Mouse (Mus musculus): ENCODE results near the gene Tmem248. TPM values are rescaled to one million over a fixed set of nuclear protein-coding genes. Genes with fewer than 3 reads are reported as not detected.

Gene Tmem248
- polyA plus RNA-seq, 1 experiment from 2014 or later, result 41.1 TPM

DNA sequence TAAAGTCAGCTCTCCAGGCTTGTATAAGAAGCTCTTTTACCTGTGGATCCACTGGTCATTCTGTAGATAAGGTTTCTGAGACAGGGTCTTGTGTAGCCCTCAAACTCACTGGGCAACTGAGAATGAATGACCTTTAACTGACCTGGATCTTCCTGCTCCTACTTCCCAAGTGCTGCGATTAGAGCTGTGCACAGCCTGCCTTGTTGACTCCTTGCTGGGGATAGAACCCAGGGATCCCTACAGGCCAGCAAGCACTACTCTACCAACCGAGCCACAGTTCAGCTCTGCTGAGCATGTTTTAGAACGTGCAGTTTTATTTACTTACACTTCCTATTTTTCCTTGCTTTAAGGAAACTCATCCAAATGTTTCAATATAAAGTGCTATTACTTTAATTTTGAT, 19.4 kb upstream of the Tmem248 start:
- no peak overlapping the region for H3K4me3 ChIP-seq (replicated peaks; ENCODE audit: low read depth, low read length)
- H3K27me3 ChIP-seq (ENCODE audit: insufficient read depth, low read length), result no peaks in the 10 kb centered on the region
- peaks cover 26% of the 10 kb centered on the region; the same call in 1 of the 2 replicates for H3K36me3 ChIP-seq (ENCODE audit: insufficient read depth, low read length)
- ATAC-seq (replicated peaks; ENCODE audit: low FRiP score, low read depth), result no peak
- TF ChIP-seq CTCF (IDR thresholded peaks at IDR 0.05; ENCODE audit: low read depth), result no peak
- no peak for DNase-seq (ENCODE audit: low spot score)
- no peak overlapping the region for H3K9ac ChIP-seq (ENCODE audit: low read depth, low read length)
- no peak overlapping the region for H3K27ac ChIP-seq
- H3K4me2 ChIP-seq (ENCODE audit: low read length), result no peak overlapping the region
- 57% methylated on average over 3 of the region's 3 CpGs for WGBS
- H3K4me1 ChIP-seq (replicated peaks; ENCODE audit: insufficient read depth, low read length), result no peaks in the 10 kb centered on the region; the same call in 1 of the 2 replicates
- H3K9me3 ChIP-seq (replicated peaks; ENCODE audit: low read length), result no peaks in the 10 kb centered on the region

DNA sequence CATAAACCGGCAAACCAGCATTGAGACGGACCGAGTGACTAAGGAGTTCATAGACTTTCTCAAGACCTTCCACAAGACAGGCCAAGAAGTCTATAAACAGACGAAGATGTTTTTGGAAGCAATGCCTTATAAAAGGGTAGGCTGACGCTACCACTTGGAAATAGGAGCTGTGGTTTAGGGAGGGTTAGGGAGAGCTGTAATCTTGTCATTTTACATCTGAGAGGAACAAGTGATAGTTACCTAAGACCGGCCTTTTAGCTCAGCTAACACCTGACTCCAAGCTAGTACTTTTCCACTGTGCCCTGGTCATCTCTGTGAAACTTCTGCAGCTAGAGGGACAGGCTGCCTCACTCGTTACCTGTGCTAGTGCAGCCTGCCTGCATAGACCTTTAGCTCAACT, 18.9 kb upstream of the Tmem248 start:
- no peak overlapping the region for H3K4me3 ChIP-seq (replicated peaks; ENCODE audit: low read depth, low read length)
- DNase-seq (ENCODE audit: low spot score), result no peak
- TF ChIP-seq CTCF (IDR thresholded peaks at IDR 0.05; ENCODE audit: low read depth), result no peak
- no peaks in the 10 kb centered on the region for H3K9me3 ChIP-seq (replicated peaks; ENCODE audit: low read length)
- H3K4me1 ChIP-seq (replicated peaks; ENCODE audit: insufficient read depth, low read length), result no peaks in the 10 kb centered on the region; the same call in 1 of the 2 replicates
- no peak overlapping the region for H3K9ac ChIP-seq (ENCODE audit: low read depth, low read length)
- H3K4me2 ChIP-seq (ENCODE audit: low read length), result no peak overlapping the region
- H3K27ac ChIP-seq, result no peak overlapping the region
- 70% methylated on average over 7 of the region's 7 CpGs for WGBS
- no peak for ATAC-seq (replicated peaks; ENCODE audit: low FRiP score, low read depth)
- no peaks in the 10 kb centered on the region for H3K27me3 ChIP-seq (ENCODE audit: insufficient read depth, low read length)
- H3K36me3 ChIP-seq (ENCODE audit: insufficient read depth, low read length), result peaks cover 26% of the 10 kb centered on the region; the same call in 1 of the 2 replicates

DNA sequence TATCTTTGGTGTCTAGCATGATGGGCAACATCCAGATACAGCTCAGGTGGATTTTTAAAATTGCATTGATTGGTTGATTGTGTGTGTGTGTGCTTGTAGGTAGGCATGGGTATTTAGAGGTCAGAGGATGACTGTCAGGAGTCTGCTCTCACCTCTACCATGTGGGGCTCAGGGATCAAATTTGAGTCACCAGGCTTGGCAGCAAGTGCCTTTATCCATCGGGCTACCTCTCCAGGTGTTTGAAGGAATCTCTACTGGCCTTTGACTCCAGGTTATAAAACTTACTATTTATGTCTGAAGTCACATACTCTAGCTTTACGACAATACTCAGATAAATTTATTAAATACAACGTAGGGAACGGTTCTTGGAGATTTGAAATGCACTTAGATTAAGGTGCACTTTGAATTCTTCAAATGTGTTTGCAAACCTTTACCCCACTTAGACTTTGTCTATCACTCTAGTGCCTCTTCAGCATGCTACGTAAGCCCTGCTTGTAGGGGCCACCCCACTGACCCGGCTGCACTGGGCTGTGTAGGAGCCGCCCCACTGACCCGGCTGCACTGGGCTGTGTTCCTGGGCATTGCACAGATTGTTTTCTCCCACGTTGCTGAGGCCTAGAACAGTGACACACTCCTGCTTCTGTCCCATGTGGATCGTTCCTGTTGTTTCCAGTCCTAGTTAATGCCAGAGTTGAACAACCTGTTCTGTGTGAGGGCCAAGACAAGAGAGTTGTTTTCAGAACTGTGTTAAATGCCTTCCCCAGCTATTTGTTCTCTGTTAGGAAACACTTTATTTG, 16.4 kb upstream of the Tmem248 start:
- 45% methylated on average over 10 of the region's 10 CpGs for WGBS
- Histone ChIP-seq H3K27me3 (ENCODE audit: insufficient read depth, low read length) (no peaks in the 10 kb centered on the region), H3K9me3 (replicated peaks; ENCODE audit: low read length) (no peaks in the 10 kb centered on the region), H3K27ac (peak overlapping the region; percentile 44; the same call in 1 of the 2 replicates), H3K4me2 (ENCODE audit: low read length) (no peak overlapping the region), H3K4me3 (replicated peaks; ENCODE audit: low read depth, low read length) (no peak overlapping the region), H3K4me1 (replicated peaks; ENCODE audit: insufficient read depth, low read length) (no peaks in the 10 kb centered on the region; the same call in 1 of the 2 replicates), H3K36me3 (ENCODE audit: insufficient read depth, low read length) (peaks cover 17% of the 10 kb centered on the region; the same call in 1 of the 2 replicates), H3K9ac (ENCODE audit: low read depth, low read length) (no peak overlapping the region)
- TF ChIP-seq CTCF (IDR thresholded peaks at IDR 0.05; ENCODE audit: low read depth), result no peak
- ATAC-seq (replicated peaks; ENCODE audit: low FRiP score, low read depth), result peak; percentile 89
- peak; percentile 31 for DNase-seq (ENCODE audit: low spot score)

DNA sequence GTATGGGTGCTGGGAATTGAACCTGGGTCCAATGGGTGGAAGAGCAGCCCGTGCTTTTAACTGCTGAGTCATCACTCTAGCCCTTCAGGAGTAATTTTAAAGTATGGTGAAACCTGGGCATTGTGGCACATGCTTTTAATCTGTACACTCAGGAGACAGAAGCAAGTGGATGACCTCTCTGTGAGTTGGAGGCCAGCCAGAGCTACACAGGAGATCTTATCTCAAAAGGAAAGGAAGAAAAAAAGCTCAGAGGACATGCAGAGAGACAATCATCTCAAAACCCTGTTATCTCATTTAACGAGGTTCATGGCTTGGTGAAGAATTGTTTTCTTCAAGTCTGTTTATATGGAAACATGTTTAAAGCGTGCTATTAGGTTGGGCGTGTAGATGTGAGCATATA, 12.9 kb upstream of the Tmem248 start:
- H3K9ac ChIP-seq (ENCODE audit: low read depth, low read length), result no peak overlapping the region
- H3K4me3 ChIP-seq (replicated peaks; ENCODE audit: low read depth, low read length), result no peak overlapping the region
- no peaks in the 10 kb centered on the region for H3K4me1 ChIP-seq (replicated peaks; ENCODE audit: insufficient read depth, low read length)
- WGBS, result 81% methylated on average over 4 of the region's 4 CpGs
- no peak for DNase-seq (ENCODE audit: low spot score)
- no peak overlapping the region for H3K4me2 ChIP-seq (ENCODE audit: low read length)
- no peak for ATAC-seq (replicated peaks; ENCODE audit: low FRiP score, low read depth)
- no peak for TF ChIP-seq CTCF (IDR thresholded peaks at IDR 0.05; ENCODE audit: low read depth)
- peaks cover 9% of the 10 kb centered on the region for H3K36me3 ChIP-seq (ENCODE audit: insufficient read depth, low read length)
- H3K27ac ChIP-seq, result no peak overlapping the region
- H3K9me3 ChIP-seq (replicated peaks; ENCODE audit: low read length), result no peaks in the 10 kb centered on the region
- no peaks in the 10 kb centered on the region for H3K27me3 ChIP-seq (ENCODE audit: insufficient read depth, low read length)

DNA sequence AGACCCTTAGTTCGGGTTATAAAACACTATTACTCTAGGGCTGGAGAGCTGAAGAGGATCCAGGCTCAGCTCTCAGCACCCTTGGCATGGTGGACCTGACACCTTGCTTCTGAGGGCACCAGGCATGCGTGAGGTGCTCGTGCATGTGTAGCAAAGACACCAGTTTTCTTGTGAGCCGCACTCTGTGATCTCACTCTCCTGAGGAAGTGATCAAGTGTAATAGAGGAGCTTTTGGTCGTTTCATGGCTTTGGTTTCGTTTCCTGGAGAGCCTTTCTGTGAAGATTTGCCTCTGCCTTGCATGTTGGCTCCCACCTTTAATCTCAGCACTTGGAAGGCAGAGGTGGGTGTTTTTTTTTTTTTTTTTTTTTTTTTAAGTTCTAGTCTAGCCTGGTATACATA, 12.3 kb upstream of the Tmem248 start:
- no peak for TF ChIP-seq CTCF (IDR thresholded peaks at IDR 0.05; ENCODE audit: low read depth)
- WGBS, result 62% methylated on average over 6 of the region's 6 CpGs

DNA sequence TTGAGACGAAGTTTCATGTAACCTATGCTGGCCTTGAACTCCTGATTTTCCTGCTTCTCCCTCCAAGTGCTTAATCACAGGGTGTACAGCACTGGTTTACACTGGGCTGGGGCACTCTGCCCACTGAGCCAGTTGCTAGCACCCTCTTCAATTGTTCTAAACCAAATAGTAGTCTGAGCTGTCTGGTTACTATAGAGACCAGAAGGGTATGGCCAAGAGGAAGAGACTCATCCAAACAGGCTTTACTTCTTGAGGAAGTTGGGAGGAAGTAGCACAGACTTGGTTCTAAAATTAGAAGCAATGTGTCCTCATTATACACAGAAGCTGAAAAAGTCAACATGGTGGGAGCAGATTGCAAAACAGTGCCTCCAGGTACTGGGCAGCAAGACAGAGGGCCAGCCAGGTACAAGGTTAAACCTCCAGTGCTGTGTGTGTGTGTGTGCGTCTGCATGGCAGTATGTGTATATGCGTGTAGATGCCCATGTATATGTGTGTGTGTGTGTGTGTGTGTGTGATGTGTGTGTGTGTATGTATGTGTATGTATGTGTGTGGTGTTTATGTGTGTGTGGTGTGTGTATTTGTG, 11.3 kb upstream of the Tmem248 start:
- H3K27me3 ChIP-seq (ENCODE audit: insufficient read depth, low read length), result no peaks in the 10 kb centered on the region
- no peak overlapping the region for H3K4me2 ChIP-seq (ENCODE audit: low read length)
- no peak for DNase-seq (ENCODE audit: low spot score)
- peaks cover 23% of the 10 kb centered on the region for H3K36me3 ChIP-seq (ENCODE audit: insufficient read depth, low read length)
- H3K27ac ChIP-seq, result no peak overlapping the region
- 92% methylated on average over 3 of the region's 3 CpGs for WGBS
- no peak for ATAC-seq (replicated peaks; ENCODE audit: low FRiP score, low read depth)
- no peak overlapping the region for H3K4me3 ChIP-seq (replicated peaks; ENCODE audit: low read depth, low read length)
- H3K4me1 ChIP-seq (replicated peaks; ENCODE audit: insufficient read depth, low read length), result no peaks in the 10 kb centered on the region
- no peak overlapping the region for H3K9ac ChIP-seq (ENCODE audit: low read depth, low read length)
- no peaks in the 10 kb centered on the region for H3K9me3 ChIP-seq (replicated peaks; ENCODE audit: low read length)
- TF ChIP-seq CTCF (IDR thresholded peaks at IDR 0.05; ENCODE audit: low read depth), result no peak

More for the DNA sequence above, 12.3 kb upstream of the Tmem248 start:
- peaks cover 15% of the 10 kb centered on the region for H3K36me3 ChIP-seq (ENCODE audit: insufficient read depth, low read length)
- no peaks in the 10 kb centered on the region for H3K27me3 ChIP-seq (ENCODE audit: insufficient read depth, low read length)
- H3K4me1 ChIP-seq (replicated peaks; ENCODE audit: insufficient read depth, low read length), result no peaks in the 10 kb centered on the region
- H3K27ac ChIP-seq, result peak overlapping the region; percentile 34; the same call in 1 of the 2 replicates
- no peak overlapping the region for H3K4me2 ChIP-seq (ENCODE audit: low read length)
- no peak overlapping the region for H3K9ac ChIP-seq (ENCODE audit: low read depth, low read length)
- H3K4me3 ChIP-seq (replicated peaks; ENCODE audit: low read depth, low read length), result no peak overlapping the region
- DNase-seq (ENCODE audit: low spot score), result no peak
- ATAC-seq (replicated peaks; ENCODE audit: low FRiP score, low read depth), result no peak
- no peaks in the 10 kb centered on the region for H3K9me3 ChIP-seq (replicated peaks; ENCODE audit: low read length)
